Mouse (Mus musculus) common myeloid progenitor, adult 5-6 weeks (primary cell): ENCODE data around the gene Jade1. TPM values are rescaled to one million over a fixed set of nuclear protein-coding genes. Genes with fewer than 3 reads are reported as not detected.

Experiments used
- ATAC-seq: replicated peaks from 2 replicates; pipeline ENCODE4 v1.8.0; 2016; ENCODE audit warnings: low read depth, mild to moderate bottlenecking, moderate TSS enrichment, inconsistent platforms; ENCODE audit not compliant: poor library complexity, severe bottlenecking
- total RNA-seq: library from RNA; stranded (forward); fragments of 200-1000, 187-1606 nt; gene quantifications from 2 replicates; pipeline ENCODE4 v1.2.3, GENCODE M21; 2017

Jade1 gene
- total RNA-seq, 1 experiment from 2014 or later, result 39.4 TPM

GRCm38 (mm10) chr3:41594097-41594879 is 38.8 kb downstream of the Jade1 start:
- no peak for ATAC-seq

- ATAC-seq, result no peak
Measured at GRCm38 (mm10) chr3:41595010-41595409, 39.5 kb downstream of the Jade1 start.

- ATAC-seq, result no peak
Measured at GRCm38 (mm10) chr3:41597036-41597435, 41.5 kb downstream of the Jade1 start.

DNA sequence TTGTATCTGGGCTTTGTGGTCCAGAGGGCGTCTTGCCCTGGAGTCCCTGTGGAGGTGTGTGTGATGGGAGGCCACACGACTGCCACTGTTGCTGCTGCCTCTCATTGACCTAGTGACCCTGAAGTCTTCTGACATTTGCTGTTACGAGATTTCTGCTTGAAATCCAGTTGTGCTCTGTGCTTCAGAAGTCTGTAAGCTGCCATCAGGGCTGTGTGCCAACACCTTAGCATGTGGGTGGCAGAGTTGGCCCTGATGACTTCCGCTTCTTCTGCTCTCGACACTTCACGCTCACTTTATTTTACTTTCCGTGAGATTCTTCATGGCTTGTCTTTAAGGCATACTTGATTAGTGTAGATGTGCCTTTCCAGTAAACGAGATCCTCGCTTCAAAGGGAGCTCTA is 42.9 kb downstream of the Jade1 start:
- ATAC-seq, result no peak

- ATAC-seq, result no peak
Measured at GRCm38 (mm10) chr3:41599226-41599625, 43.7 kb downstream of the Jade1 start.

DNA sequence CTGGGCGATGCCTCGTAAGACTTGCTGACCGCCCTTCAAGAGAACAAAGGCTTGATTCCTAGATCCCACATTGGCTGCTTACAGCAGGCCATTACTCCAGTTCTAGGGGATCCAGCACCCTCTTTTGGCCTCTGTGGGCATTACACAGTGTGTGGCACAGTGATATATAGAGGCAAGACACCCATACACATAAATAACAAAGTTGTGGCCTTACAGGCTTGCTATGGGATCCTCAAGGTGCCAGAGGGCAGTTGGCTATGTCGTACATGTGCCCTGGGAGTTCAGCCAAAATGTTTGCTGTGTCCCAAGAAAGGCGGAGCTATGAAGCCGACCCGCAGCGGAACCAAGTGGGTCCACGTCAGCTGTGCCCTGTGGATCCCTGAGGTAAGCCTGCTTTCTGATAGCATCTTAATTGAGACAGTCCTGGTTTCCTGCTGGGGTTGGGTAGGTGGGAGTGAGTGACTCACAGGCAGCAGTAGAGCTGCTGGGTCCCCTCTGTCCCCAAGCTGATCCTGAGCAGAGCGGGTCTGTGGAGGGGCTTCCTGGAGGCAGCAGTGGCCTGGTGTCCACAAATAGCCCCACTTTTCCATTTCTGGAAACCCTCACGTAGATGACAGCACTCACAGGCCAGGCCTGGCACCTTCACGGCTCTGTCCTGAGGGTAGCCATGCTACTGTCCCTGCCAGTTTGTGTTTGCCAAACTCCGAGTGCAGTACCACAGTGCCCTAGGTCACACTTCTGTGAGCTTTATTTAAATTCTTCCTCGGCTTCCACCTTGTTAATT is 44.5 kb downstream of the Jade1 start:
- peak; percentile 68 for ATAC-seq

- no peak for ATAC-seq
Measured at GRCm38 (mm10) chr3:41601226-41602020, 45.9 kb downstream of the Jade1 start.

GRCm38 (mm10) chr3:41602933-41603332 is 47.4 kb downstream of the Jade1 start:
- no peak for ATAC-seq

DNA sequence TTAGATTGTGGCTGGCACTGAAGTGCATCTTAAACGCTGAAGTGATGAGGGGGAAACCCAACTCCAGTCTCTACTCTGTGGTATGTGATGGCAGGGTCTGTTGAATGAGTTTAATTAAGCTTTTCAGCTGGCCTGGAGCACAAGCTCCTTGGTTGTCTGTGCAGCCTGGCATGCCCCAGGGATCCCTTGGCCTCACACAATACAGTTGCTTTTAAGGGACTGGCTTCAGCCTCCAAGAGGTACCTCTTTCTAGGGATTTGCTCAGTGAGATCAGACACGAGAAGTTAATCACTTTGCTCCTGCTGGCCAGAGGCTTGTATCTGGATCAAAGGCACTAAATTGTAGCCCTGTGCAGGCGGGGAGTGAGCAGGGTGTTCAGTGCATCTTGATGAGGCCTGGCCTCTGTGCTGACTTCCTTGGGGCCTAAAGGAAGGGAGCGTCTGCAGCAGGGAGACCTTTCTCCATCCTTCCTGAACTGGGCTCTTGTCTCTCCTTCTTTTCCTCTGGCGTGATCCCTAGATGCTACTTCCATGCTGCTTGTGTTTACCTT is 48.0 kb downstream of the Jade1 start:
- ATAC-seq, result no peak

DNA sequence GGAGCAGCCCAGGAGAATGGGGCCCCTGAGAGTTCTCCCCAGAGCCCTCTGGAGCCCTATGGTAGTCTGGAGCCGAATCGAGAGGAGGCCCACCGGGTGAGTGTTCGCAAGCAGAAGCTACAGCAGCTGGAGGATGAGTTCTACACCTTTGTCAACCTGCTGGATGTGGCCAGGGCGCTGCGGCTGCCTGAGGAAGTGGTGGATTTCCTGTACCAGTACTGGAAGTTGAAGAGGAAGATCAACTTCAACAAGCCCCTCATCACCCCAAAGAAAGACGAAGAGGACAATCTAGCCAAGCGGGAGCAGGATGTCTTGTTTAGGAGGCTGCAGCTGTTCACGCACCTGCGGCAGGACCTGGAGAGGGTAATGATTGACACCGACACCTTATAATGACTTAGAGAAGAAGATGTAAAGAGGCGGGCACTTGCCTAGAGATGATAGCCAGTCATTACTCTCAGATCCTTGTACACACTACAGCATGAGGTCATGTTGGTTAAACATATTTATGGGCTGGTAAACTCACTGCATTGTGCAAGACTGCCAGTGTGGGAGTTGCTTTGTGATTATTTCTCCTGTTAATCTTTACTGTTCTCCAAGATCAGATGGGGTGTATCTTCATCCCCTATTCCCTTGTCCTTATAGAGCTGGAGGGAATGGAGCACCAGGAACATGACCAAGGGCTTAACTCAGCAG is 49.2 kb downstream of the Jade1 start:
- ATAC-seq, result peak; percentile 70

GRCm38 (mm10) chr3:41605601-41606329 is 50.2 kb downstream of the Jade1 start:
- ATAC-seq, result no peak

DNA sequence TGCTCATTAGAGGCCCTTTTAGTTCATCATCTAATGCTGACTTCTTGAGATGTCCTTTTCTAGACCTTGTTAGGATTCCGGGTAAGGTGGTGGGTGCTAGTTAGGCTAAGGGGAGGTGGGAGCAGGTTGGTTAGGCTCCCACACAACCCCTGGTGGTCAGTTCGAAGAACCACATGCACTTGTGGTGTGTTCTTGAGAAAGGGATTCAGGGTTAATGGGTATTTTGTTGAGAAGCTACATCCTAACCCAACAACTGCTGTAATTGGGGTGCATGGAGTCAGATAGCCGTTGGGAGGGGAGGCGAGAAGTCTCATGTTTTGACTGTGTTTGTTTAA is 50.8 kb downstream of the Jade1 start:
- ATAC-seq, result no peak

DNA sequence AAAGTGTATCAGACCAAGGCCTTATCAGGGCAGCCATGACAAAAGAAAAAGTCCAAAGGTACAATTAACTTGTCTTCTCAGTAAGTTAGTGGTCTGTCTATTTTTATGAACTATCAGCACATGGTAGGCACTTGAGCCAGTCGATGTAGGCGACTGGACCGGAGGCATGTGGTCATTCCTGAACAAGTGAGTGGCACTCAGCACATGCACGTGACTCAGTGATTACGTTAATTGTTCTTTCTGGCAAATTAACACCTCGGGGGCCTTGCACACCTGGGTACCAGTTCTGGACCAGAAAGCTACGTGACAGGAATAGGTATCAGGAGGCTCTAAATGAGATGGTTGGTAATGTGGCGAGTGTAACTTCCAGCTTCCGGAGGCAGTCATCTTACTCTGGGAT is 51.5 kb downstream of the Jade1 start:
- ATAC-seq, result no peak

DNA sequence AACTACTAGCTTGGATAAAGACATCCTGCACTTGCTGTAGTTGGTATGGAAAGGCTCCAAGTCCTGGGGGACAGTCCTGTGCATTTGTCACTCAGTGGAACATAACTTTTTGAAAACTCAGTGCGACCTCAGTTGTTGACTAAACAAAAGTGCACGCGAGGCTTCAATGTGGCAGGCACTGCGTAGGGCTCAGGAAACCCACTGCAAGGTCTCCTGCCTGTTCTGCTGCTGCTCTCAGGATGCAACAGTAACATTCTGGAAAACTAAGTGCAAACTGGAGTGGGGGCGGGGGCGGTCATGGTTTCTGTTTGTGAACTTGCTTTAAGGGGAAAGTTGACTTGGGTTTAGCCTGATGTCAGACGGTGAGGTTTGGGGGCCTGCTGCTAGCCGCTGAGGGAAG is 51.9 kb downstream of the Jade1 start:
- ATAC-seq, result no peak

- ATAC-seq, result no peak
Measured at GRCm38 (mm10) chr3:41609071-41609470, 53.5 kb downstream of the Jade1 start.

DNA sequence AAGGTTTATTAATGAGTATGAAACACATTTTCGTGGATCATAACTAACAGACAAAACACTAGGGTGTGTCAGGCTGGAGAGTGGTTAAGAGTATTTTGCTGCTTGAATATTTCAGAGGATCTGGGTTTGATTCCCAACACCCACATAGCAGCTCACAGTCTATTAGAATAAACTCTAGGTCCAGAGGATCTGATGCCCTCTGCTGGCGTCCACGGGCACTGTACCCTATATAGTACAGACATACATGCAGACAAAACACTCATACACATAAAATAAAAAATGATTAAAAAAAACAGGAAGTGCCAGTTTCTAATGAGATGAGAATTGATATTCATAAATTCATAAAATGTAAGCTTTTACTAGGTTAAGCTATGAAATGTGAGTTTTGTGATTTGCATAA is 56.7 kb downstream of the Jade1 start:
- ATAC-seq, result peak; percentile 58; the same call in 1 of the 2 replicates

GRCm38 (mm10) chr3:41613706-41614105 is 58.2 kb downstream of the Jade1 start:
- no peak for ATAC-seq

DNA sequence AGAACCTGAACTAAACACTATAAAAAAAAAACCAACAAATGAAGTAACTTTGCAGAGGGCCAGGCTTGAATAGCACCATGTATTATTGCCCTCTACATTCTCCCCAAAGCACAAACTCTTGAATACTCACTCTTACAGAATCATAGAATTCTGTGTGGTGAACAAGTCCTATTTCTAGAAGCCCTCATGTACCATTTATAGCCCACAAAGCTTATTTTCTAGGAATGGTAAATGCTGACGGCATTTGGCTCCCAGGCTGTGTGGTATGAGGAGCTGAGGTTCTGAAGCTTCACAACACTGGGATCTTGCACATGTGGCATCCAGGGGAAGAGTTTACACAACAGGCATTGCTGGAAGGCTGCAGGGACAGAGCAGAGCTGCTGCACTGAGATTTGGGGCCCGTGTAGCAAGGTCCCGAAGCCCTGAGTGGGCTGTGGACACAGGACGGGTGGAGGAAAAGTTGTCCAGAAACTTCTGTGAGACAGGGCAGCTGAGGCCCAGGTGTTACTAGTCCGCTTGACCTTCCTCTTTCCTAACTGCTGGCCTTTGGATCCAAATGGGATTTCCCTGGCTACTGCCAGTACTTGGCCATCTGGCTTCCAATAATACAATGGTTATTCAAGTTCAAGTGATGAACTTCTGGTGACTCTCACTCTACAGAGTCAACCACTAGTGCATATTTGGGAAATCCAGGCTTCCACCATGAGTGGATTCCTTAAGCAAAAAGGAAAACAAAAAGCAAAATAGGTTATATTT is 58.9 kb downstream of the Jade1 start:
- ATAC-seq, result no peak

DNA sequence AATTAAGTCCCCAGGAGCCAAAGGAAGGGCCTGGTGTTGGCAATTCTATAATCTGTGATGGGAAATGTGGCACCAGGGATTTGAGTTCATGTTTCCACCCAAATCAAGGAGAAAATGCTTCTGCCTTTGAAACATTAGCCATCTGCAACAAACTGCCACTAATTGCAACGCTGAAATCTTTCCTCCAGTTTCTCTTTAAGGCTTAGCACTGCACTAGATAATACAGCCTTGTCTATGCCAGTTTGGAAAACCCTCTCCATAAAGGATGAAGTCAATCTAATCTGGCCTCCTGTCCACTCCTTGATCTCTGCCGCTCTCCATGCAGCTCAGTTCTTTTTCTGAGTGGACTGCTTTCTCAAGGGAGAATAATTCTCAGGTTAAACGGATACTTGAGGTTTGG is 62.5 kb downstream of the Jade1 start:
- ATAC-seq, result no peak
